Mouse (Mus musculus) cerebellum, adult 2 months (tissue): ENCODE data around the gene Gm21992.

Experiments
- CTCF ChIP-seq: fragments of 200-500 bp; IDR thresholded peaks from 2 replicates; pipeline ENCODE4 v1.5.1; 2011; ENCODE audit warnings: low read depth, mild to moderate bottlenecking, control low read depth, low read length, moderate library complexity, borderline replicate concordance; ENCODE audit not compliant: insufficient read depth
- POLR2A ChIP-seq: fragments of 200-500 bp; IDR thresholded peaks from 2 replicates; pipeline ENCODE4 v1.6.1; 2011; ENCODE audit warnings: low read length, control low read depth, borderline replicate concordance; ENCODE audit not compliant: insufficient read depth

GRCm38 (mm10) chr19:4859081-4859480, 47.7 kb upstream of the Gm21992 start:
- TF ChIP-seq POLR2A = no peak
- no peak for TF ChIP-seq CTCF
